Mouse (Mus musculus): Measurements from ENCODE around the gene Gm21976.

The Gm21976 gene

DNA sequence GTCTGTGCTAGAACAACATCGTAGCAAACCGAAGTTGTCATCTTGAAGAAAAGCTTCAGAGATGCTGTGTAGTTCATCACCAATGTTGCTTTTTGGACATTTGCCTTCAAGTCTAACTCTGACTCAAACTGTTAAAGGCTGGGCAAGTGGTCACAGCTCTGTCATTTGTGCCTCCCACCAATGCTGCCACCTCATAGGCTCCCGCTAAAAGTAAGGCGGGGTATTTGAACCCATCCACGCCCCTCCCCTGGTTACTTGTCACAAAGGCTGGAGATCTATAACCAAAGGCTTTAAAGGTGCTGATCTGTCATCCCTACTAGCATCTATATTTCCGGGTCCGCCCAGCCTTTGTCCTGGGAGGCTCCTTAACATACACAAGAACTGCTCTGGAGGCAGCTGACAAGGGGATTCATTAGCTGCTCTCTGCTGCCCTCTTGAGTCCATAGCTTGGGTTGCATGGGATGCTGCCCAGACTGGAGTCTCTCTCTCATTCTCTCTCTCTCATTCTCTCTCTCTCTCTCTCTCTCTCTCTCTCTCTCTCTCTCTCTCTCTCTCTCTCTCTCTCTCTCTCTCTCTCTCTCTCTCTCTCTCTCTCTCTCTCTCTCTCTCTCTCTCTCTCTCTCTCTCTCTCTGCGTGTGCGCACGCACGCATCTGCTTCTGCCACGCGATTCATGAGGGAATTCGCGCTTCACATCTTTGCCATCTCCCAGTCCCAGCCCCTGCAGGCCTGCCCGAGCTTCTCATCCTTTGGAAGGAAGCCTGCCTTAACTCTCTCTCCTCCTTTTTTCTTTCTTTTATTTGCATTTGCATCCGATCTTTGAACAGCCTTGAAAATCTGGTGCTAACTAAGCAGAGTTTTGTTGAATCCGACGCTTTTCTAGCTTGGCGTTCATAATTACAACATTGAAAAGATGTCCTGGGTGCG is 19.4 kb downstream of the Gm21976 start:
- peak; percentile 54 to 84 for DNase-seq

DNA sequence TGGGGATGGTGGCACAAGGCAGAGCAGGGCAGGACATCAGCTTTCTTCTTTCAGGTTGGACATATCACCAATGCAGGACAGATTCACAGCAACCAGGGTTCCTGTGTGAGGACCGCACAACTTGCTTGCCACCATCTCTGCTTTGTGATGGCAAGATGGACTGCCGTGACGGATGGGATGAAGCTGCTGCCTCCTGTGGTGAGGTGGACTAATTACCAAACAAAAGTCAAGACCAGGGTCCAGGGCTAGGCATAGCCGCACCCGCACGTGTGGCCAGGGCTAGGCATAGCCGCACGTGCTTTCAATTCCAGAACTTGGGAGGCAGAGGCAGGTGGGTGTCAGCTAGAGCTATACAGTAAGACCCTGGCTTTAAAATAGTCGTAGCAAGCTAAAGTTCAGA is 25.6 kb downstream of the Gm21976 start:
- DNase-seq: no peak

DNA sequence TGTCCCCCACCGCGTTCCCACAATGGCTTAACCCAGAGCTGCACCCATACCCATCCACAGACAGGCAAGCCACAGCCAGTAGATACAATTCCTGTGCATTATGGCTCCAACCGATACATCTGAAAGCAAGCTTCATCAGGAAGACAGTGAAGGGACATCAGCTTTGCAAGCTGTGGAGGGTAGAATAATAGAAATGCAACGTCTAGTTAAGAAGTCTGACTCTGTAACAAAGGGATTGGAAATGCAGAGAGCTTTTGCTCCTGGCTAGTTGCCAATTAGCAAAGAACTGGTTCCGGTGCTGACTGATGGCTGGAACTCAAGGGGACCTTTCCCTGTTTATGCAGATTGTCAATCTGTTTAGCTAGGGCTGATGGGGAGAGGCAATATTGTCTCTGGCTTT is 26.7 kb downstream of the Gm21976 start:
- DNase-seq: no peak

DNA sequence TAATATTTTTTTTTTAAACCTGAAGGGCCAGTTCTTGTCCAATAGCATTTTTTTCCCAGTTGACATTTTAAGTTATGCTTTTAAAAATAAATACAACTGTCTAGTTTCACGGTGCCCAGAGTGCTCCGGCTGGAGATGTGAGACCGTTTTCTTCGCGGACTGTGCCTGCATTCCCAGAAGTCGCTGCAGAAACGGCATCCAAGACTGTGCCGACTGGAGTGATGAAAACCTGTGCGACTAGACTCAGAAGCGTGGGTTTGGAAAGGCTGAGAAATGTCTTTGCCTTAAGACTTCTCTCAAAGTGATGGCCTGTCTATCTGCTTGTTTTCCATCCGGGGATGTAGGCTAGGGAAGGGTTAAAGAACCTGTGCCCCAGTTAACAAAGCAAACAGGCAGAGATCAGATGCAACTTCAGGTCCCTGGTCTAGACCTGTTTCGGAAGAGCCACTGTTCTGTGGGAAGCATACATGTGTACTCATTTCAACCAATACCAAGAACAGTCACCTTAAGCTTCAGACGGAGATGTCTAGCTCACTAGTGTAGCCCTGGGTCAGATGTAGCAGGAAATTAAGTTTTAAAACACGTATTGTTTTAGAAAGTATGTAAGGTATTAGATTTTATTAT is 27.3 kb downstream of the Gm21976 start:
- no peak for DNase-seq

DNA sequence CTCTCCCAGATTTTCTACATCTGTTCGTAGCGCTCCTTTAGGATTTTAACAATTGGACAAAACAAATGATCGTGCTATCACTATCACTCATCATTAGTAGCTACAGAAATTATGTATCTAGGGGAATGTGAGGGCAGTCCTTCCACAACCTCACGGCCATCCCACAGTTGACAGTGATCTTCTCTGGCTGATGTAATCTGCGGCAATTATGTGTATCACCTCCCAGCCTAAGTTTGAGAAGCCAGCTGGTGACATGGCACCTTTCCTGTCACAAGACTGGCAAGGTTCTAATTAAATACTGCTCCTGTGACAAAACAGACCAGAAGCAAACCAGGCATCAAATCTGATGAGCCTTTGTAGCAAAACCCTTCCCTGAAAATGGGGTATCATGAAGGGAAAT is 28.3 kb downstream of the Gm21976 start:
- DNase-seq: no peak

DNA sequence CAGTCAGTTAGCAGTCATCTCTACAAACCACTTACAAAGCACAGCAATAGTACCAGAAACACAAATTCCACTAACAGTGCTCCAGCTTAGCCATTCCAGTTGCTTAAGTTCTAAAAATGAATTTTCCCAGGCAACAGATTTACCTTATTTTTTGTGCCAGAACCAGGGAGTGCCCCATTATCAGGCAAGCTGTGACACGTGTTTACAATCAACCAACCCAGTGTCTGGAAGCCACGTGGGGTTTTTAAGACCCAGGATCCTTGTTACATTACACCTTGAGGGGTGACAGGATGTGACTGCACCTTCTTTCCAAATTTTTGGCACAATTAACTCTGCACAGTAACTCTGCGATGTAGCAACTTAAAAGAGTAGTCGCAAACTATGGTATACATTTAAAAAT is 29.0 kb downstream of the Gm21976 start:
- DNase-seq: no peak

DNA sequence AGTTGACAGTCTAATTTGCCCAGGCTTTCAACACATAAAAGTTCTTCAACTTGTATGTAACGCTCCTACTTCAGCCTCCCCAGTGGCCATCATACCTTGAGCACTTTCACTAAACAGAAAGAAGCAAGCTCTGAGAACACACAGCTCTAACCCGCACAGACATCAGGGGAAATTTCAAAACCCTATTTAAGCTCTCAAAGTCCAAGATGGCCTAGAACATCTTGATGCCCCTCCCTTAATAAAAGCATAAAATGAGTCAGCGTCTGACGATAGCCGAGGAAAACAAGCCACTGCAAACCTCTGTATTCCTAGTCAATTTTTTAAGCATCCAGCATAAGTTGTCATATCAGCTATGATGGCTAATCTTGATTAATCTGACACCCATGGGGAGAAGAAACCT is 31.9 kb downstream of the Gm21976 start:
- DNase-seq: no peak

DNA sequence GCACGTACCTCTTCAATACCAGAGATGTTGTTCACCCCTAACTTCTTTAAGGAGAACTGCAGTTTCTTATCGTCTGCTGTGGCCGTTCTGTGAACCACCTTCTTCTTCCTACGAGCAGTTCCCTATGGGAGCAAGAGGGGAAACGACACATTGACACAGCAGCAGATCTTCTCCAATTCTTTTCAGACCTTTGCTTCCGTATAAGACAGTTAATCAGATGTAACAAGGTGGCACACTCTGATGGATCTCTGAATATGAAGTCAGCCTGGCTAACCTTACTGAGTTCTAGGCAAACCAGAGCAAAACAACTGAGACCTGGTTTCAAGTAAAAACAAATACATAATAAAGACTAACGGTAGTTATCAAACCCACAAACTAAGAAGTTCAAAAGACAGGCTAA is 33.9 kb downstream of the Gm21976 start:
- DNase-seq: no peak

DNA sequence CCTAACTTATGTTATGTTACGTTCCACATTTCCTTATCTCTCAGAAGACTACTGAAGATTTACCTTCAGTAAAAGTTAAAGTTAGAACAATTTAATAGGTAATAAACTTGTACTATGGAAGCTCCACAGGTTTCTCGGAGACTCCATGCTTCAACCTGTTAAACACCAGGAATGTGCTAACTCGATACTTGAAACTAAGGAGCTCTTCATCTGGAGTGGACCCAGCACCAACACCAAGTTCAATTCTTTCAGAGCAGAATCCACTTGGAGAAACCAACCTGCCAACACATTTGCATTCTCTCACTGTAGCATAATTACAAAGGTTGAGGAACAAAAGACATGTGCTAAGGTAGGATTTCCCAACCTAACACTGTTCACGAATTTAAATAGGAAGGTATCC is 35.4 kb downstream of the Gm21976 start:
- peak; percentile 5 to 29 for DNase-seq

DNA sequence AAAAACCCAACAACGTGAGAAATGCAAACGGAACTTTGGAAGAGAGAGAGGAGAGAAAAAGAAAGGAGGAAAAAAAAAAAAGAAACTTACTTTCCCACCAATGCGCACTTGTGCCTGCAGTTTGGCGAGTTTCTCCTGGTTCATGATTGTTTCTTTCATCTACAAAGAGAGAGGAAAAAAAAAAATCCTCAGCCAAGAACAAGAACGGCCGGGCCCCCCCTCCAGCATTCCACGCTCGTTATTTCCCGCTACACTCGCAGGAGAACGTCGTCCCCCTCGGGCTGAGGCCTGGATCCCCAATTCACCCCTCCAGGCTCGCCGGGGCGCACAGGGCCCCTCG is 36.4 kb downstream of the Gm21976 start:
- DNase-seq: no peak

DNA sequence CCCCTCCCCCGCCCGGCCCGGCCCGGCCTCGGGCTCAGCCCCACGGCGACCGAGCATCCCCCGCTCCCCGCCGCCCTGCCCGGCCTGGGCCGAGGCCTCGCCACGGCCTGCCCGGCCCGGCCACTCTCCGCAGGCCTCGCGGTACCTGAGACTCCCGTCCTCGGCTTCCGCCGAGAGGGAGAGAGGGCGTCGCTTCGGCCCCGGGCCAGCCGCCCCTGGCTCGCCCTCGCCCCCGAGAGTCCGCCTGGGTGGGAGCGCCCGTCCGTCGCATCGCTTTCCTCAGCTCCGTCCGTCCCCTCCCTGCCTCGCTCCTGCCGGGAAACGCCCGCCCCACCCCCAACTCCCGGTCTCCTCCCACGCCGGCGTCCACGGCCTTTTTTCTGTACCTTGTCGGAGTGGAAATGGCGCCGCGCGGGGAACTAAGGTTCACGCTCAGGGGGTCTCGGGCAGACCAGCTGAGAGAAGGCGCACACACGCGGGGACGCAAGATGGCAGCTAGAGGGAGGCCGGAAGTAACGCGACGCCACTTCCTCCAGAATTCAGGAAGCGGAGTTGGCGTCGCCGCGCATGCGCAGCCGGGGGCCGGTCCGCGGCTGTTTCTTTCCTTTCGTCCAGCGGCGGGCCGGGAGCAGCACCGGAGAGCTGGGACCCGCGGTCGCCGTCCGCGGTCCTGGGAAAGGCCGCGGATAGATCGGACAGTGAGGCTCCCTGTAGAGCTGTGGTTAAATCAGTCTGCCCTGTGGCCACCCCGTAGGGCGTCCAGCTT is 37.0 kb downstream of the Gm21976 start, which contains the start of gene Btf3:
Gene Btf3, minus strand, starts transcription at position 527 of the 766 bp plus-strand sequence.
- DNase-seq: peak; percentile 96 to 97

DNA sequence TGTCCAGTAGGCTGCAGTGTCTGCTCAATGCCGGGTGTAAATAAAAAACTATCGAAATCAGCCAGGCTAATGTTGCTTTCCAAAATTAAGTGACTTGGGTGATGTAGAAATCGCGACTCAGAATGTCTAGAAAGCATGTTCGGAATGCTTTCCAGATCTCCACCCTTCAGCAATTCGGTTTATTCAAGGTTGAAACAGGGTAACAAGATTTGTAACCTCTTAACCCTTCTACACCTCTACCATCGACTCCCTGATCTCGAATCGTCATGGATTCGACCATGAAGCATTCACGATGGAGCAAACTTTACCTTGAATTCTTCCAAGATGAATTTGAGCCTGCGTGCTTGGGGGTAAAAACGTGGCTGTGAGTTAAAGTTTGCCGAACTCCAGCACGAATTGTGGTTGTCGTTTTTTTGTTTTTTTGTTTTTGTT is 37.6 kb downstream of the Gm21976 start:
- peak in 1 of 2 experiments; percentile 8 for DNase-seq

DNA sequence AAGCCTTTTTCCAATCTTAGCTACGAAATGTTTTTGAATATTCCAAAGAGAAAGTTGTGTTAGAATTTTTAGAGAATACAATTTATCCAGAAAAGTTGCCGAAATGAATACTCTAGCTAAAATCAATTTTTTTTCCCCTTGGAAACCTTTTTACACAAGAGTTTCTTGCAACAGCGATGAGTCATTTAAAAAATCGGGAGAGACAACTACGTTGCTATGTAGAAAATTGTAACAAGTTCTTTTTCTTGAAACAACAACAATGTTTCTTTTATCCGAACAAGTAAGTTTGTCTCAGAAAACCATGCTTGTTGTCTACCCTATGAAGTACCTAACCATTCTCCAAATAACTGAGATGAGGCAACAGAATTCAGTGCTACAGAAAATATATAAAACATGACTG is 38.2 kb downstream of the Gm21976 start:
- no peak for DNase-seq

DNA sequence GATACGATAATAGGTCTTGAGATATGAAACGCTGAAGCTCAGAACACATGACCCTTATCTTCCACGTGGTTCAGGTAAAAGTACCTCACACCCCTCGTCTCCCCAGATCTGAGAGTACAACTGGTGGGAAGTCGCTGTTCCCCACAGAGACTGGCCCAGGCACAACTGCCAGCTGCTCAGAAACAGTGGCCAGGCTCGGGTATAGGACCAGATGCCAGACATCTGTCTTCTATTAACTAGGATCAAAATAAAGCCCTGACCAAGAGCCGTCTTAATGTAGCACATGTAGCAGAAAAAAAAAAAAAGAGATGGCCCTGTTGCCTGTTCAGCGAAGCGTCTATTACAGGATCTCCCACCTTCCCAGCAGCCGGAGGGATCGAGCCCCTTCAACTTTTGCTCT is 45.3 kb downstream of the Gm21976 start:
- no peak for DNase-seq

DNA sequence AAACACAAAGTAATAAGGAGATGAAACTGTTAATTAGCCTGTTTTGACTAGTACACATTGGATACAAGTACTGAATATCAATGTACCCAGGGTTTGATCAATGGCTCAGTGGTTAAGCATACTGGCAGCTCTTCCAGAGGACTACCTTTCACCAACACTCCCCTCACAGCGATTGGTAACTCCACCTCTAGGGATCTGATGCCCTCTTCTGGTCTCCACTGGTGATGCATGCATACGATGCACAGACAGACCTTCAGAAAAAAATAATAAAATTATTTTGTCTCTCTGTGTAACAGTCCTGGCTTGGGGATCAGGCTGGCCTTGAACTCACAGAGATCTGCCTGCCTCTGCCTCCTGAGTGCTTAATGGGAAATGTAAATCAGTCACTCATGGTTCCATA is 52.4 kb downstream of the Gm21976 start:
- DNase-seq: peak; percentile 39 to 75

DNA sequence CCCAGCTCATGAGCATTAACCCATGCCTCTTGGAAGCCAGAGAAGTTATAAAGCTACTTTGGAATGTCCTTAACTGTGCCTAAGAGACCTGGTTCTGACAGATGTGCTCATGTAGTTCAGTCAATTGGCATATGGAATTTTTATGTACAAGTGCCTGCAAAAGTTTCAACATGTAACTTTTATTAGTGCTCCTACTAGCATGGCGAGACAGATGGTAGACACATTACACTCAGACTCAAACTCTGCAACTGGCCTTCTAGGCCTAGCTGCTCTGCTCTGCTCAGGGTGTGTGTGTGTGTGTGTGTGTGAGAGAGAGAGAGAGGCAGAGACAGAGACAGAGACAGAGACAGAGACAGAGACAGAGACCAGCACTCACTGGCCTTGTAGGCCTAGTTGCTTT is 56.5 kb downstream of the Gm21976 start:
- no peak for DNase-seq

DNA sequence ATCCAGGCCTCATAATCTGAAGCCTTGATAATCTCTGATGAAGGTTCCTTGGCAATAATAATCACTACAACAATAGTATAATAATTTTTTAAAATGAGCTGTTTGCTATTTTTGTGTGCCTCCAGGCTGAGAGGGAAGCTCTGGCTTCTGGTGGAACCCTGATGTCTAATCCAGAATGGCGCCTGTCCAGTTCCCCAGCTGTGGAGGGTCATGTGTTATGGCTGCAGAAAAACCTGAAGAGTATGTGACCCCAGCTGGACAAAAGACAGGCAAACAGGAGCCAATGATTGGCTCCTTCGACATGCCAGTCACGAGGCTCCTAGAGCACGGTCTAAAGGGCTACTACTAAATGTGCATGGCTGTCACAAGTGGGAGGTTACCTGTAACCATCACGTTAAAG is 60.8 kb downstream of the Gm21976 start:
- DNase-seq: peak; percentile 24 to 33

DNA sequence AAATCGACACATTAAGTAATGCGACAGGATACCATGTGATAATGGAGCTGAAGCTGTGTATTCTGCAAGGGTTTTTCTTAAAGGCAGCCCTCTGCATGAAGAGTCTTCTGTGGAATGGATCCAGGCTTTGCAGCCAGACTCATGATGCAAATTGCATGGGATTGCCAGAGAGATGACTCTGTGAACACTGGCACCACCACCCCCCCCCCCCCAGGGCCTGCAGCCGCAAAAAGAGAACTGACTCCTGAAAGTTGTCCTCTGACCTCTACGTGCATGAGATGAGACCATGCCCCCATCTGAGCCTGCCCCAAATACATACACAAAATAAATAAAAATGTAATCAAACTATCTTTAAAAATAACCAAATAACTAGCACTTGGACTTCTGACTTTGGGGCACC is 69.8 kb downstream of the Gm21976 start:
- DNase-seq: no peak

DNA sequence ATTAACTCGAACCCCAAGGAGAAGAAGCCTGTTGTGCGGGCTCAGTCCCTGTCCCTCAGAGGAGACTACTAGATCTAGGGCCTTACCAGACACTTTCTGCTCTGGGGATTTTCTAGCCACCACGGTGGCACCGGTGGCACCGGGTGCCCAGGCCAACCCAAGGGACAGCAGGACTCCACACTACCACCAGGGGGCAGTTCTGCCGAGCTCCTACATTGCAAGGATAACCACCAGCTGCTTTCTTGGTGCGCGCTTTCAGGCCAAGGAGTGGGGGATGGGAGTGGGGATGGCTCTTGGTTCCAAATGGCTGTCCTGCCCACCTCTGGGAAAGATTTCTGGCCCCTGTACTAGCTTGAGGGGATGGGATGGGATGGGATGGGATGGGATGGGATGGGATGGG is 71.8 kb downstream of the Gm21976 start:
- DNase-seq: peak; percentile 36 to 67

DNA sequence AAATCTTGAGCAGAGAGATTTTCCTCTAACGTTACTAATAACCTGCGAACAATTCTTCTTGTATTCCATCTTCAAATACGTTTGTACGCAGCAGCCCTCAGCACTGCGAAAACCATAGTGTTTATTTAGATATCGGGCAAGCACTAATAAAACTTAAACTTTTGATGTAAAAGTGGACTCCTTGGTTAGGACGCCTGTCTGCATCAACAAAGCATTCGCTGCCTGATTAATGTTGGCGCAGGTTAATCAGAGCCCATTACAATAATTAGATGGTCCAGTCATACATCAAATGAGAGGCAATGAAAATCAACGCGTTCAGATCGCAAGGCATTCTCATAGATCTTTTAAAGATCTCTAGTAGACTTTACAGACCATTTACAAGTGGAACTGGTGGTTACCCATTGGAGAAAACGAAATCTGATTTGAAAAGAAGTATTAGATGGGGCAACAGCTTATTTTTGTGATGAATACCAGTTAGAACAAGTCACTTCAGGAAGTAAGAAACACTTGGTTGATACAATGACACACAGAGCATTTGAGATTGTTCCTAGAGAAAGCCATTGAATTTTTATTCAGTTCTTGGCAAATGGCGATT is 72.8 kb downstream of the Gm21976 start:
- DNase-seq: no peak

DNA sequence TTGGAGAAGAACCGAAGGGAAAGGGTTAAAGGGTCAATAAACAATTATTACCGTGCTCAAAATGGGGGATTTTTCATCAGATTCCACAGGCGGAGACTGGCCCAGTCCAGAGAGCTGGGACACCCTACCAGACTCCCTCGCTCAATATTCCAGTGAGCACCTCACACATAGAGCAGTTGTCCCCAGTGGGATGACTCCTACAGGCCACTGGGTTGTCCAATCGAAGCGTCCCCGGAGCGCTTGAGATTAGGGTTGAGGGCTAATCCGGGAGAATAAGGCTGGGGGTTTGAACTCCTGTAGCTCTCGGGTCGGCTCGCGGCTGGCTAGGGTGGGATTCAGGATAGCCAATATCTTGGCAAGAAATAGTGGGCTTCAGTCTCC is 74.0 kb downstream of the Gm21976 start:
- no peak for DNase-seq

DNA sequence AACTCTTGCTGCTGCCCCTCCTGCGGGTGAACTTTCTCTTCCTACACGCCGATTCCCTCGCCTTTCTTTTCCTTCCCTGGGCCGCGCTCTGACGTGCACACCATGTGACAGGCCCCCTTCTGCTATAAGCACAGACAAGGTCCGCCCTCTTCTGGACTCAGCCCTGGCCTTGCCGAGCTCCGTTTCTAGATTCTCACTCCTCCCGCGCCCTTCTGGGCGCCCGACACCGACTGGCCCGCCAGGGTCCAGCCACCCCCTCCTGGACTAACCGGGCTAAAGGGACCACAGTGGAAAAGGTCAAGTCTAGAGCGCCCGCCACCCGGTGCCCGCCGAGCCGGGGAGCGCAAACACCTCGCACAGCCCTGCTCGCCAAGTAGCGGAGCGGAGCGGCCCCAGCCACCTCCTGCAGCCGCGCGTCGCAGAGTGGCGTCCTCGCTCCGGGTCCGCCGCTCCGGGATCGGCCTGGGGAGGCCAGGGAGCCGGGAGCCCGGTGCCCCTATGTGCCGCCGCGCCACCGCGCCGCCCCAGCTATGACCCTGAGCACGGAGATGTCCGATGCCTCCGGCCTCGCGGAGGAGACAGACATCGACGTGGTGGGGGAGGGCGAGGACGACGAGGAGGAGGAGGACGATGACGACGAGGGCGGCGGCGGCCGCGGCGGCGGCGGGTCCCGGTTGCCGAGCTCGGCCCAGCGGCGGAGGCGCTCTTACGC is 74.6 kb downstream of the Gm21976 start, which contains the start of gene Foxd1:
Gene Foxd1, plus strand, starts transcription at position 153 of the 712 bp plus-strand sequence.
- DNase-seq: peak; percentile 58 to 59

All from kidney, postnatal 36 days (tissue).